ENCODE assay signal across 8 mouse cellular contexts in genomic region chr17:71182211-71182721, GRCm38 (mm10). TPM values are rescaled to one million over a fixed set of nuclear protein-coding genes. Genes with fewer than 3 reads are reported as not detected.
DNase-seq lines count a peak whose midpoint lies in the region; ATAC-seq lines count a peak whose summit lies in the region.

Gene Lpin2 (plus strand): TSS chr17:71182560.

- WGBS in hindbrain, embryonic 11.5 days = 17% methylated on average over 6 of the region's 6 CpGs

- peak within 1 kb of the TSS; percentile 89 for H3K4me3 ChIP-seq in erythroblast, embryonic 14.5 days (replicated peaks)
- peak within 1 kb of the TSS; percentile 73 for H3K4me3 ChIP-seq in hindbrain, embryonic 11.5 days (ENCODE audit: low read depth, low read length)
- H3K4me3 ChIP-seq in megakaryocyte, embryonic 14.5 days (replicated peaks) = peak within 1 kb of the TSS; percentile 95

- peak within 1 kb of the TSS; percentile 65; the same call in 1 of the 2 replicates for H3K27ac ChIP-seq in hindbrain, embryonic 11.5 days (ENCODE audit: low read depth, low read length)

- no peaks in the 10 kb centered on the region for H3K9me3 ChIP-seq in erythroblast, embryonic 14.5 days (ENCODE audit: control insufficient read depth, low read length)
- no peaks in the 10 kb centered on the region for H3K9me3 ChIP-seq in hindbrain, embryonic 11.5 days (ENCODE audit: control insufficient read depth, low read length)
- H3K9me3 ChIP-seq in megakaryocyte, embryonic 14.5 days = no peaks in the 10 kb centered on the region

- no peak for ATAC-seq in hindbrain, embryonic 11.5 days (ENCODE audit: low FRiP score)

- H3K9ac ChIP-seq in hindbrain, embryonic 11.5 days (ENCODE audit: low read depth, low read length) = peak within 1 kb of the TSS; percentile 86

- peaks cover 73% of the 10 kb centered on the region for H3K4me1 ChIP-seq in erythroblast, embryonic 14.5 days (ENCODE audit: control insufficient read depth)
- H3K4me1 ChIP-seq in hindbrain, embryonic 11.5 days (replicated peaks; ENCODE audit: control insufficient read depth, insufficient read depth, low read length) = 0 out of 2 replicates have a peak, but pooled peaks cover 3% of the 10 kb centered on the region
- H3K4me1 ChIP-seq in megakaryocyte, embryonic 14.5 days = peaks cover 81% of the 10 kb centered on the region

- intact Hi-C loops in left cerebral cortex, postnatal 14 days (cut with DNase I) = loop anchor here (5.0 to 10.0 kb wide), 2 partner anchors 50 to 177 kb away; partner anchors contain the start of genes Myl12a and Myom1

- peaks cover 12% of the 10 kb centered on the region for H3K36me3 ChIP-seq in erythroblast, embryonic 14.5 days (ENCODE audit: control insufficient read depth)
- no peaks in the 10 kb centered on the region for H3K36me3 ChIP-seq in hindbrain, embryonic 11.5 days (ENCODE audit: control insufficient read depth, insufficient read depth, low read length)
- H3K36me3 ChIP-seq in megakaryocyte, embryonic 14.5 days (replicated peaks; ENCODE audit: low read length) = peaks cover 14% of the 10 kb centered on the region

- peak; percentile 16 for DNase-seq in retina, embryonic 14.5 days (ENCODE audit: low spot score)
- DNase-seq in retina, postnatal 1 day = no peak
- no peak for DNase-seq in hindbrain, embryonic 11.5 days (ENCODE audit: low spot score)
- DNase-seq in left cerebral cortex, postnatal 14 days (ENCODE audit: low spot score in 2 of 2) = no peak
- DNase-seq in thymus, postnatal 14 days = peak; percentile 67
- DNase-seq in cerebellum, adult 9-11 months = no peak

- H3K27me3 ChIP-seq in erythroblast, embryonic 14.5 days (ENCODE audit: control insufficient read depth) = peaks cover 8% of the 10 kb centered on the region
- no peaks in the 10 kb centered on the region for H3K27me3 ChIP-seq in hindbrain, embryonic 11.5 days (ENCODE audit: control insufficient read depth, insufficient read depth, low read length)
- H3K27me3 ChIP-seq in megakaryocyte, embryonic 14.5 days (replicated peaks) = no peaks in the 10 kb centered on the region

- H3K4me2 ChIP-seq in hindbrain, embryonic 11.5 days (replicated peaks; ENCODE audit: low read depth, low read length) = peak within 1 kb of the TSS; percentile 77

RNA-seq across cellular contexts. Expression of gene Lpin2, which starts in this region (rescaled TPM):
- polyA plus RNA-seq in erythroblast, embryonic 14.5 days (2012) = 5.9 and 10.0 TPM in 2 replicates
- polyA plus RNA-seq in hindbrain, embryonic 11.5 days (2014; fragmentation: Nextera tagmentation; extraction: Ambion mirVana) = 33.8 and 39.4 TPM in 2 replicates
- total RNA-seq in left cerebral cortex, postnatal 14 days (2021) = 10 to 100 TPM; 79.9 to 84.3 TPM
- polyA plus RNA-seq in megakaryocyte, embryonic 14.5 days (2012; ENCODE audit: insufficient read depth, low replicate concordance) = 7.6 TPM in 2 replicates

Comparison
In these comparisons a context has a peak if more than half of its experiments do, and no peak if none do; other contexts are left out.
1. DNase-seq: peak in retina, embryonic 14.5 days (single experiment) and thymus, postnatal 14 days (single experiment); none in retina, postnatal 1 day (single experiment), hindbrain, embryonic 11.5 days (single experiment), left cerebral cortex, postnatal 14 days (0 of 2) and cerebellum, adult 9-11 months (single experiment).
2. Peak in every context shown above with its lines, with median percentiles within 50 percentile points of each other: H3K4me3 ChIP-seq.